ENCODE assay signal across 14 mouse cellular contexts in genomic region chr4:83328026-83328945, GRCm38 (mm10). TPM values are rescaled to one million over a fixed set of nuclear protein-coding genes. Genes with fewer than 3 reads are reported as not detected.
DNase-seq lines count a peak whose midpoint lies in the region; ATAC-seq and TF ChIP-seq lines count a peak whose summit lies in the region.
"Had no signal": no experiment of that assay in that cellular context is flagged by ENCODE, and none has a peak within 500 bp of the region (broad histone marks: within the 10 kb centered on the region; RNA-seq: fewer than 3 reads in every experiment).

No protein-coding gene starts in this region.

- no peak for TF ChIP-seq CTCF in small intestine, adult 2 months (IDR thresholded peaks at IDR 0.05; ENCODE audit: extremely low read depth, insufficient read length, insufficient replicate concordance, low read depth, low read length)
- TF ChIP-seq CTCF in cerebellum, adult 2 months (IDR thresholded peaks at IDR 0.05; ENCODE audit: borderline replicate concordance, insufficient read depth, low read depth, low read length): no peak

- TF ChIP-seq POLR2A in small intestine, adult 2 months (IDR thresholded peaks at IDR 0.05; ENCODE audit: low read depth, low read length): no peak
- TF ChIP-seq POLR2A in cerebellum, adult 2 months (IDR thresholded peaks at IDR 0.05; ENCODE audit: borderline replicate concordance, insufficient read depth, low read length): no peak

- H3K9me3 ChIP-seq in lung, embryonic 15.5 days: no peaks in the 10 kb centered on the region
- H3K9me3 ChIP-seq in midbrain, embryonic 15.5 days: no peaks in the 10 kb centered on the region
- H3K9me3 ChIP-seq: limb, embryonic 13.5 days; neural tube, embryonic 15.5 days had no signal

- peak overlapping the region; percentile 8; the same call in 1 of the 2 replicates for H3K27ac ChIP-seq in lung, embryonic 15.5 days
- peak overlapping the region; percentile 81 for H3K27ac ChIP-seq in small intestine, adult 2 months (ENCODE audit: insufficient read depth, low read depth, low read length)
- H3K27ac ChIP-seq in cerebellum, adult 2 months (ENCODE audit: insufficient read depth, low read length): no peak overlapping the region
- H3K27ac ChIP-seq in midbrain, embryonic 15.5 days: no peak overlapping the region
- H3K27ac ChIP-seq: limb, embryonic 13.5 days; neural tube, embryonic 15.5 days had no signal

- H3K4me1 ChIP-seq in lung, embryonic 15.5 days: peaks cover 13% of the 10 kb centered on the region
- peaks cover 10% of the 10 kb centered on the region; the same call in 1 of the 2 replicates for H3K4me1 ChIP-seq in small intestine, adult 2 months (ENCODE audit: control insufficient read depth, insufficient read depth, insufficient read length, low read length)
- 0 out of 2 replicates have a peak, but pooled peaks cover 2% of the 10 kb centered on the region for H3K4me1 ChIP-seq in cerebellum, adult 2 months (ENCODE audit: control insufficient read depth, insufficient read depth, low read length)
- peaks cover 9% of the 10 kb centered on the region; the same call in 1 of the 2 replicates for H3K4me1 ChIP-seq in midbrain, embryonic 15.5 days

- H3K27me3 ChIP-seq in lung, embryonic 15.5 days: 0 out of 2 replicates have a peak, but pooled peaks cover 6% of the 10 kb centered on the region
- H3K27me3 ChIP-seq in small intestine, adult 2 months (ENCODE audit: control insufficient read depth, insufficient read depth, low read length): no peaks in the 10 kb centered on the region
- H3K27me3 ChIP-seq in cerebellum, adult 2 months (ENCODE audit: control insufficient read depth, insufficient read depth, low read length): no peaks in the 10 kb centered on the region
- H3K27me3 ChIP-seq in midbrain, embryonic 15.5 days (replicated peaks): no peaks in the 10 kb centered on the region
- H3K27me3 ChIP-seq: neural tube, embryonic 15.5 days; Patski had no signal

- no peak overlapping the region for H3K4me3 ChIP-seq in lung, embryonic 15.5 days
- H3K4me3 ChIP-seq in small intestine, adult 2 months (ENCODE audit: low read depth, low read length): no peak overlapping the region
- H3K4me3 ChIP-seq in cerebellum, adult 2 months (replicated peaks; ENCODE audit: insufficient read depth, low read depth, low read length): no peak overlapping the region
- H3K4me3 ChIP-seq in midbrain, embryonic 15.5 days: no peak overlapping the region
- H3K4me3 ChIP-seq: limb, embryonic 13.5 days; neural tube, embryonic 15.5 days had no signal

- WGBS in lung, embryonic 15.5 days: 32% methylated on average over 9 of the region's 9 CpGs
- 17% methylated on average over 9 of the region's 9 CpGs for WGBS in small intestine, adult 2 months
- WGBS in cerebellum, adult 2 months: 72% methylated on average over 9 of the region's 9 CpGs
- WGBS in midbrain, embryonic 15.5 days: 51% methylated on average over 9 of the region's 9 CpGs

- no peak overlapping the region for H3K4me2 ChIP-seq in lung, embryonic 15.5 days
- no peak overlapping the region for H3K4me2 ChIP-seq in midbrain, embryonic 15.5 days
- H3K4me2 ChIP-seq: limb, embryonic 13.5 days; neural tube, embryonic 15.5 days had no signal

- no peak for DNase-seq in lung, postnatal 14 days
- DNase-seq in ES-CJ7 (ENCODE audit: low read depth, low spot score): peak; percentile 82
- DNase-seq in induced T-regulatory cell, adult 2 months (ENCODE audit: low read depth): peak; percentile 89
- DNase-seq in cerebellum, adult 2 months: no peak
- DNase-seq in frontal cortex, adult 2 months (ENCODE audit: extremely low spot score in 1 of 2, low spot score in 1 of 2): no peak
- DNase-seq: cerebellum, postnatal 36 days; heart, postnatal 36 days; right cerebral cortex, postnatal 14 days had no signal

- H3K9ac ChIP-seq in lung, embryonic 15.5 days: no peak overlapping the region
- no peak overlapping the region for H3K9ac ChIP-seq in midbrain, embryonic 15.5 days
- H3K9ac ChIP-seq: limb, embryonic 13.5 days; neural tube, embryonic 15.5 days had no signal

- no peak for ATAC-seq in lung, embryonic 15.5 days (ENCODE audit: borderline replicate concordance, extremely low read depth, low FRiP score, low TSS enrichment)
- ATAC-seq in midbrain, embryonic 15.5 days (replicated peaks): no peak
- ATAC-seq: Patski had no signal

- no peaks in the 10 kb centered on the region for H3K36me3 ChIP-seq in lung, embryonic 15.5 days
- no peaks in the 10 kb centered on the region for H3K36me3 ChIP-seq in small intestine, adult 2 months (ENCODE audit: control insufficient read depth, insufficient read depth, low read length)
- no peaks in the 10 kb centered on the region for H3K36me3 ChIP-seq in midbrain, embryonic 15.5 days (replicated peaks)
- H3K36me3 ChIP-seq: limb, embryonic 13.5 days; neural tube, embryonic 15.5 days had no signal

RNA-seq across cellular contexts. Expression of gene Ttc39b, which starts 4.2 kb away (rescaled TPM):
- polyA plus RNA-seq in lung, embryonic 15.5 days (2015; fragmentation: Nextera tagmentation; extraction: Ambion mirVana): 3.3 and 3.9 TPM in 2 replicates
- polyA plus RNA-seq in small intestine, adult 2 months (2012; rRNA removed): 1.4 and 1.9 TPM in 2 replicates
- 23.7 and 24.3 TPM in 2 replicates for polyA plus RNA-seq in cerebellum, adult 2 months (2012; rRNA removed)
- polyA plus RNA-seq in frontal cortex, adult 2 months (2012; rRNA removed): 17.1 and 19.1 TPM in 2 replicates
- polyA plus RNA-seq in midbrain, embryonic 15.5 days (2015; fragmentation: Nextera tagmentation; extraction: Ambion mirVana): 5.6 and 6.0 TPM in 2 replicates

Comparison
In these comparisons a context has a peak if more than half of its experiments do, and no peak if none do; other contexts are left out.
1. H3K27ac ChIP-seq: peak in lung, embryonic 15.5 days (single experiment) and small intestine, adult 2 months (single experiment); none in cerebellum, adult 2 months (single experiment) and midbrain, embryonic 15.5 days (single experiment).
2. DNase-seq: peak in ES-CJ7 (single experiment) and induced T-regulatory cell, adult 2 months (single experiment); none in lung, postnatal 14 days (single experiment), cerebellum, adult 2 months (0 of 2) and frontal cortex, adult 2 months (0 of 2).